Mouse (Mus musculus) midbrain, embryonic 16.5 days (tissue): ENCODE results near the gene Olfr1233. TPM values are rescaled to one million over a fixed set of nuclear protein-coding genes. Genes with fewer than 3 reads are reported as not detected.

Experiments used
- ATAC-seq: fragments of 200-750 bp; cut with Nextera tagmentation; 2 replicates; pipeline ENCODE4 v1.8.0; 2017; ENCODE audit warnings: moderate TSS enrichment
- H3K27ac ChIP-seq: fragments of 300-500 bp; sonication (generic); 2 replicates; pipeline ENCODE4 v1.5.1; 2014; ENCODE audit warnings: mild to moderate bottlenecking, low read length, mixed read lengths
- H3K27me3 ChIP-seq: fragments of 300-500 bp; sonication (generic); 2 replicates; pipeline ENCODE4 v1.6.1; 2014; ENCODE audit warnings: low read depth, low read length, mixed read lengths; ENCODE audit not compliant: control insufficient read depth, insufficient read depth
- H3K36me3 ChIP-seq: fragments of 300-500 bp; sonication (generic); 2 replicates; pipeline ENCODE4 v1.6.1; 2014; ENCODE audit warnings: mild to moderate bottlenecking, low read length, moderate library complexity, mixed read lengths; ENCODE audit not compliant: control insufficient read depth, insufficient read depth
- H3K4me1 ChIP-seq: fragments of 300-500 bp; sonication (generic); 2 replicates; pipeline ENCODE4 v1.6.1; 2014; ENCODE audit warnings: mild to moderate bottlenecking, low read length, mixed read lengths; ENCODE audit not compliant: control insufficient read depth, insufficient read depth
- H3K4me2 ChIP-seq: fragments of 300-500 bp; sonication (generic); 2 replicates; pipeline ENCODE4 v1.6.1; 2014; ENCODE audit warnings: mild to moderate bottlenecking, low read length, mixed read lengths
- H3K4me3 ChIP-seq: fragments of 300-500 bp; sonication (generic); 2 replicates; pipeline ENCODE4 v1.5.1; 2014; ENCODE audit warnings: low read depth, mild to moderate bottlenecking, low read length, moderate library complexity, mixed read lengths
- H3K9ac ChIP-seq: fragments of 300-500 bp; sonication (generic); 2 replicates; pipeline ENCODE4 v1.6.1; 2014; ENCODE audit warnings: low read depth, low read length, mixed read lengths
- H3K9me3 ChIP-seq: fragments of 300-500 bp; sonication (generic); replicated peaks from 2 replicates; pipeline ENCODE4 v1.6.1; 2014; ENCODE audit warnings: mild to moderate bottlenecking, low read length, mixed read lengths; ENCODE audit not compliant: control insufficient read depth, poor library complexity, severe bottlenecking
- WGBS: fragments of 180-500 bp; shearing (Covaris S2); extraction: QIAGEN DNeasy Blood & Tissue Kit; methylation state at CpG from one replicate; pipeline ENCODE4 v1.1.7; 2014; 5-methylcytosine and 5-hydroxymethylcytosine counted together
- polyA plus RNA-seq: library from polyadenylated mRNA; unstranded; fragments of >200 nt; fragmentation: Nextera tagmentation; extraction: Ambion mirVana; gene quantifications from 2 replicates; pipeline ENCODE4 v1.2.1, GENCODE M21; 2015

Olfr1233 gene
- not detected in 2 replicates for polyA plus RNA-seq

GRCm38 (mm10) chr2:89342298-89342697, at the start of gene Olfr1233:
Gene Olfr1233, minus strand, starts transcription at chr2:89342398.
- Histone ChIP-seq H3K9ac (no peak within 1 kb of the TSS), H3K4me1 (no peaks in the 10 kb centered on the region), H3K27me3 (no peaks in the 10 kb centered on the region), H3K4me2 (no peak within 1 kb of the TSS), H3K4me3 (no peak within 1 kb of the TSS), H3K36me3 (no peaks in the 10 kb centered on the region), H3K9me3 (no peaks in the 10 kb centered on the region), H3K27ac (no peak within 1 kb of the TSS)
- ATAC-seq = no peak

- Histone ChIP-seq H3K4me3 (no peak within 1 kb of the TSS), H3K27ac (no peak within 1 kb of the TSS), H3K9ac (no peak within 1 kb of the TSS), H3K36me3 (no peaks in the 10 kb centered on the region), H3K4me2 (no peak within 1 kb of the TSS), H3K9me3 (no peaks in the 10 kb centered on the region), H3K27me3 (no peaks in the 10 kb centered on the region), H3K4me1 (no peaks in the 10 kb centered on the region)
- no peak for ATAC-seq
- WGBS = 88% methylated on average over 4 of the region's 4 CpGs
Measured at GRCm38 (mm10) chr2:89364765-89365164, 22.6 kb upstream of the Olfr1233 start, which contains the start of gene Olfr1234. Gene Olfr1234, minus strand, starts transcription at chr2:89364865.

- Histone ChIP-seq H3K36me3 (no peaks in the 10 kb centered on the region), H3K4me3 (no peak within 1 kb of the TSS), H3K27me3 (no peaks in the 10 kb centered on the region), H3K4me1 (no peaks in the 10 kb centered on the region), H3K9ac (no peak within 1 kb of the TSS), H3K9me3 (no peaks in the 10 kb centered on the region), H3K4me2 (no peak within 1 kb of the TSS), H3K27ac (no peak within 1 kb of the TSS)
- ATAC-seq = no peak
Measured at GRCm38 (mm10) chr2:89329575-89329974, 12.6 kb downstream of the Olfr1233 start, which contains the start of gene Olfr1232. Gene Olfr1232, minus strand, starts transcription at chr2:89329675.

GRCm38 (mm10) chr2:89306974-89307373, 35.2 kb downstream of the Olfr1233 start, which contains the start of gene Olfr1231:
Gene Olfr1231, minus strand, starts transcription at chr2:89307074.
- ATAC-seq = peak; percentile 54; the same call in 1 of the 2 replicates
- WGBS = 65% methylated on average over 2 of the region's 2 CpGs
- H3K27me3 ChIP-seq = no peaks in the 10 kb centered on the region
- H3K4me1 ChIP-seq = no peaks in the 10 kb centered on the region
- no peak within 1 kb of the TSS for H3K4me3 ChIP-seq
- no peaks in the 10 kb centered on the region for H3K9me3 ChIP-seq
- H3K4me2 ChIP-seq = no peak within 1 kb of the TSS
- no peaks in the 10 kb centered on the region for H3K36me3 ChIP-seq
- no peak within 1 kb of the TSS for H3K9ac ChIP-seq
- H3K27ac ChIP-seq = no peak within 1 kb of the TSS

GRCm38 (mm10) chr2:89297168-89297567, 45.0 kb downstream of the Olfr1233 start, which contains the start of gene Olfr1230:
Gene Olfr1230, minus strand, starts transcription at chr2:89297268.
- Histone ChIP-seq H3K4me1 (no peaks in the 10 kb centered on the region), H3K27ac (no peak within 1 kb of the TSS), H3K4me2 (no peak within 1 kb of the TSS), H3K9me3 (no peaks in the 10 kb centered on the region), H3K36me3 (no peaks in the 10 kb centered on the region), H3K27me3 (no peaks in the 10 kb centered on the region), H3K4me3 (no peak within 1 kb of the TSS), H3K9ac (no peak within 1 kb of the TSS)
- no peak for ATAC-seq
- 91% methylated on average over 1 of the region's 1 CpGs for WGBS

- Histone ChIP-seq H3K27ac (no peak within 1 kb of the TSS), H3K4me2 (no peak within 1 kb of the TSS), H3K36me3 (no peaks in the 10 kb centered on the region), H3K4me3 (no peak within 1 kb of the TSS), H3K4me1 (no peaks in the 10 kb centered on the region), H3K27me3 (no peaks in the 10 kb centered on the region), H3K9ac (no peak within 1 kb of the TSS), H3K9me3 (no peaks in the 10 kb centered on the region)
- no peak for ATAC-seq
- WGBS = 74% methylated on average over 2 of the region's 2 CpGs
Measured at GRCm38 (mm10) chr2:89287914-89288313, 54.3 kb downstream of the Olfr1233 start, which contains the start of gene Olfr1229. Gene Olfr1229, minus strand, starts transcription at chr2:89288014.

Other genes with a start within 250 kb of the Olfr1233 start
- gene Olfr1220, start 235.6 kb downstream of the Olfr1233 start, polyA plus RNA-seq = not detected in 2 replicates
- gene Olfr1221, start 225.1 kb downstream of the Olfr1233 start, polyA plus RNA-seq = not detected in 2 replicates
- gene Olfr1222, start 209.3 kb downstream of the Olfr1233 start, polyA plus RNA-seq = not detected in 2 replicates
- gene Olfr1223, start 190.8 kb downstream of the Olfr1233 start, polyA plus RNA-seq = not detected in 2 replicates
- not detected in 2 replicates for gene Olfr1224-ps1, start 178.3 kb downstream of the Olfr1233 start, polyA plus RNA-seq
- gene Olfr1225, start 167.7 kb downstream of the Olfr1233 start, polyA plus RNA-seq = not detected in 2 replicates
- gene Olfr1226, start 142.3 kb downstream of the Olfr1233 start, polyA plus RNA-seq = not detected in 2 replicates
- gene Olfr1228, start 88.3 kb downstream of the Olfr1233 start, polyA plus RNA-seq = not detected in 2 replicates
- gene Olfr1229, start 54.4 kb downstream of the Olfr1233 start, polyA plus RNA-seq = not detected in 2 replicates
- not detected in 2 replicates for gene Olfr1230, start 45.1 kb downstream of the Olfr1233 start, polyA plus RNA-seq
- gene Olfr1231, start 35.3 kb downstream of the Olfr1233 start, polyA plus RNA-seq = not detected in 2 replicates
- gene Olfr1232, start 12.7 kb downstream of the Olfr1233 start, polyA plus RNA-seq = not detected in 2 replicates
- gene Olfr1234, start 22.5 kb upstream of the Olfr1233 start, polyA plus RNA-seq = not detected in 2 replicates
- not detected in 2 replicates for gene Olfr1238, start 67.3 kb upstream of the Olfr1233 start, polyA plus RNA-seq
- gene Olfr1239, start 78.0 kb upstream of the Olfr1233 start, polyA plus RNA-seq = not detected in 2 replicates
- not detected in 2 replicates for gene Olfr1240, start 100.6 kb upstream of the Olfr1233 start, polyA plus RNA-seq
- not detected in 2 replicates for gene Olfr1241, start 144.7 kb upstream of the Olfr1233 start, polyA plus RNA-seq
- not detected in 2 replicates for gene Olfr1242, start 155.9 kb upstream of the Olfr1233 start, polyA plus RNA-seq
- gene Olfr1243, start 189.1 kb upstream of the Olfr1233 start, polyA plus RNA-seq = not detected in 2 replicates
- not detected in 2 replicates for gene Olfr1245, start 236.0 kb upstream of the Olfr1233 start, polyA plus RNA-seq